Mouse (Mus musculus) testis, adult 2 months (tissue): ENCODE measurements around the gene Ss18l1.

Experiments
- CTCF ChIP-seq: fragments of 200-500 bp; IDR thresholded peaks from 2 replicates; pipeline ENCODE4 v1.5.1; 2012; ENCODE audit warnings: low read depth, mild to moderate bottlenecking, inconsistent platforms, low read length, moderate library complexity; ENCODE audit not compliant: control insufficient read depth, insufficient read depth, insufficient replicate concordance
- POLR2A ChIP-seq: fragments of 200-500 bp; IDR thresholded peaks from 2 replicates; pipeline ENCODE4 v1.6.1; 2012; ENCODE audit warnings: low read depth, mild to moderate bottlenecking, inconsistent platforms, low read length, moderate library complexity; ENCODE audit not compliant: control insufficient read depth

GRCm38 (mm10) chr2:180041577-180042255 is 593 bp upstream of the Ss18l1 start:
- TF ChIP-seq CTCF (no peak), POLR2A (no peak)
